Mouse (Mus musculus) right cerebral cortex, postnatal 10 days (tissue): ENCODE measurements around the gene Tmem150a.

ENCODE experiments used
- DNase-seq, 2 experiments: peaks; one replicate each; pipeline ENCODE4 v3.0.0; 2021; ENCODE audit warnings: low spot score in 2 of 2

Gene Tmem150a

GRCm38 (mm10) chr6:72373184-72373583, 17.9 kb downstream of the Tmem150a start:
- no peak for DNase-seq

GRCm38 (mm10) chr6:72374206-72374605, 19.0 kb downstream of the Tmem150a start:
- DNase-seq: no peak

GRCm38 (mm10) chr6:72374820-72375563, 19.7 kb downstream of the Tmem150a start:
- DNase-seq: no peak

- DNase-seq: no peak
These were observed 23.4 kb downstream of the Tmem150a start for GRCm38 (mm10) chr6:72378510-72379234.

GRCm38 (mm10) chr6:72379377-72380130, 24.3 kb downstream of the Tmem150a start:
- no peak for DNase-seq

GRCm38 (mm10) chr6:72380131-72380770, 25.0 kb downstream of the Tmem150a start, which contains the start of gene Vamp5:
Vamp5 (minus strand) TSS chr6:72380468.
- DNase-seq: peak; percentile 49 to 54

- DNase-seq: no peak
These were observed 27.2 kb downstream of the Tmem150a start for GRCm38 (mm10) chr6:72382494-72382893.

GRCm38 (mm10) chr6:72383142-72383820, 28.0 kb downstream of the Tmem150a start:
- no peak for DNase-seq

GRCm38 (mm10) chr6:72383952-72384351, 28.7 kb downstream of the Tmem150a start:
- no peak for DNase-seq

GRCm38 (mm10) chr6:72385258-72385657, 30.0 kb downstream of the Tmem150a start:
- no peak for DNase-seq

- no peak for DNase-seq
These were observed 31.3 kb downstream of the Tmem150a start for GRCm38 (mm10) chr6:72386561-72386960.

GRCm38 (mm10) chr6:72387816-72388215, 32.6 kb downstream of the Tmem150a start:
- DNase-seq: no peak

- DNase-seq: no peak
These were observed 33.0 kb downstream of the Tmem150a start for GRCm38 (mm10) chr6:72388266-72388665.

GRCm38 (mm10) chr6:72388791-72389329, 33.6 kb downstream of the Tmem150a start:
- DNase-seq: no peak

GRCm38 (mm10) chr6:72389471-72389940, 34.3 kb downstream of the Tmem150a start:
- no peak for DNase-seq

GRCm38 (mm10) chr6:72389941-72390771, 34.9 kb downstream of the Tmem150a start, which contains the start of gene Vamp8:
Vamp8 (minus strand) TSS chr6:72390703.
- peak; percentile 48 to 56 for DNase-seq

- peak; percentile 40 to 41 for DNase-seq
These were observed 35.7 kb downstream of the Tmem150a start for GRCm38 (mm10) chr6:72390795-72391521.

- no peak for DNase-seq
These were observed 37.1 kb downstream of the Tmem150a start for GRCm38 (mm10) chr6:72392341-72392740.

GRCm38 (mm10) chr6:72396837-72397251, 41.6 kb downstream of the Tmem150a start:
- DNase-seq: no peak
